Mouse (Mus musculus) lung, adult 2 months (tissue): Measurements from ENCODE around the gene Exoc8. TPM values are rescaled to one million over a fixed set of nuclear protein-coding genes. Genes with fewer than 3 reads are reported as not detected.
A peak's percentile ranks its signal among the peaks of the same experiment; 100 is the strongest.

Experiments used
- DNase-seq: peaks from one replicate; pipeline ENCODE4 v3.0.0; 2022
- H3K4me1 ChIP-seq: fragments of 200-500 bp; 2 replicates; pipeline ENCODE4 v1.6.1; 2011; ENCODE audit warnings: low read length; ENCODE audit not compliant: control insufficient read depth, insufficient read depth
- H3K4me3 ChIP-seq: fragments of 200-500 bp; replicated peaks from 2 replicates; pipeline ENCODE3; 2011; ENCODE audit warnings: low read depth, mild to moderate bottlenecking, control low read depth, low read length; ENCODE audit errors: extremely low read depth
- CTCF ChIP-seq: fragments of 200-500 bp; IDR thresholded peaks from 2 replicates; pipeline ENCODE4 v1.5.1; 2011; ENCODE audit warnings: mild to moderate bottlenecking, low read length, control low read depth; ENCODE audit not compliant: insufficient read depth
- POLR2A ChIP-seq: fragments of 200-500 bp; IDR thresholded peaks from 2 replicates; pipeline ENCODE4 v1.6.1; 2011; ENCODE audit warnings: low read depth, mild to moderate bottlenecking, control low read depth, low read length, borderline replicate concordance; ENCODE audit errors: extremely low read depth
- WGBS: fragments of 180-500 bp; shearing (Covaris S2); methylation state at CpG from one replicate; pipeline ENCODE4 v1.1.7; 2018; 5-methylcytosine and 5-hydroxymethylcytosine counted together
- polyA plus RNA-seq: library from polyadenylated mRNA; depleted of rRNA; stranded (reverse); fragments of >200 nt; gene quantifications from 2 replicates; pipeline ENCODE4 v1.2.3, GENCODE M21; 2012

Gene Exoc8
- polyA plus RNA-seq, 1 experiment, result 12.8 TPM

DNA sequence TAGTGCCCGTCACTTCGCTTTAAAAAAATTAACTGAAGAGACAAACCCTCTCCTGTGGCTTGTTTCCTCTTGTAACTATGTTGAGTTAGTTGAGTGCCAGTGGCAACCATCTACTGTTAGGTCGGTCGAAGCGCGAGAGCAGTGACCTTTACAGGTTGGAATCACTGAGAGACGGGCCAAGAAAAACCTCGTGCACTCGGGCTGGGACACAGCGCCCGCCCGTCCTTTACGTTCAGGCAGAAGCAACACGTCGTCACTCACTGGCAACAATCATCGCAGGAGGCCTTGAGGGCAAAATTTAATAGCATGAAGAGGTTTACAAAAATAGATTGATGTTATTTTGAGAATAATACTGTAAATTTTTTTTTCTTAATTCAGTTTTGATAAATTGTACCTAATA is 12.4 kb upstream of the Exoc8 start:
- no peak for TF ChIP-seq CTCF
- TF ChIP-seq POLR2A, result no peak
- DNase-seq, result no peak
- Histone ChIP-seq H3K4me3 (no peak overlapping the region), H3K4me1 (no peaks in the 10 kb centered on the region)
- WGBS, result 87% methylated on average over 16 of the region's 16 CpGs

DNA sequence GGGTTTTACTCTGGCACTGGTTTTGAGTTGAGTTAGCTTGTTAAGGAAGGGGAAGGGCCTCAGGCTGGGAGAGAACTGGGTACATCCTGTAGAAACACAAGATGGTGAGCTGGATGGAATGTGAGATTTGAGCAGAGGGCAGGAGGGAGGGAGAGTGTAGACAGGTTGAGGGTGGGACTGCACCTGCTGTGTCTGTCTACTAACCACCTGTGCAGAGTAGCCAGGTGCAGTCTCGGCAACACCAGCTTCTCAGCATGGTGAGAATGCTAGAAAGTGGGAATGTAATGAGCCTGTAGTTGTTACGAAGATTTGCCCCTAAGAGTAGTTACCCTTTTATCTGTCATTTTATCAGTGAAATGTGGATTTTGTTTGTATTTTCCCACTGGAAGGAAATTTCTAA is 8.0 kb upstream of the Exoc8 start:
- H3K4me1 ChIP-seq, result no peaks in the 10 kb centered on the region
- no peak overlapping the region for H3K4me3 ChIP-seq
- DNase-seq, result no peak
- TF ChIP-seq POLR2A (no peak), CTCF (no peak)
- 80% methylated on average over 2 of the region's 2 CpGs for WGBS

DNA sequence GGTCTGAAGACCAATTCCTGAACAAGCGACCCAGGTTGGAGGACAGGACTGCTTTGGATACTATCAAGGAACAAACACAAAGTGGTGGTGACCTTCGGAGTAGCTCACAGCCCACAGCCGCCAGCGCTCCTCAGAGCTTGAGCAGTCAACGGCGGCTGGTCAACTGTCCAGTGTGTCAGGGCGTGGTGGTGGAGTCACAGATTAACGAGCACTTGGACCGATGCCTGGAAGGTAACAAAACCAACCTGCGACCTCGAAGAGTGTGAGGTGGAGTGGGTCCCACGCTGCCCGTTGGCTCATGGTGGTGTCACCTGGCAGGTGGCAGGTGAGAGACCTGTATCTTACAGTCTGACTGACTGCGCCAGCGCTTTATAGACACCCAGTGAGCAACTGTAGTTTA is 5.7 kb upstream of the Exoc8 start:
- 88% methylated on average over 15 of the region's 15 CpGs for whole genome bisulfite sequencing
- Histone ChIP-seq H3K4me3 (no peak overlapping the region), H3K4me1 (peaks cover 6% of the 10 kb centered on the region)
- no peak for DNase-seq
- TF ChIP-seq POLR2A, result no peak
- TF ChIP-seq CTCF, result no peak

DNA sequence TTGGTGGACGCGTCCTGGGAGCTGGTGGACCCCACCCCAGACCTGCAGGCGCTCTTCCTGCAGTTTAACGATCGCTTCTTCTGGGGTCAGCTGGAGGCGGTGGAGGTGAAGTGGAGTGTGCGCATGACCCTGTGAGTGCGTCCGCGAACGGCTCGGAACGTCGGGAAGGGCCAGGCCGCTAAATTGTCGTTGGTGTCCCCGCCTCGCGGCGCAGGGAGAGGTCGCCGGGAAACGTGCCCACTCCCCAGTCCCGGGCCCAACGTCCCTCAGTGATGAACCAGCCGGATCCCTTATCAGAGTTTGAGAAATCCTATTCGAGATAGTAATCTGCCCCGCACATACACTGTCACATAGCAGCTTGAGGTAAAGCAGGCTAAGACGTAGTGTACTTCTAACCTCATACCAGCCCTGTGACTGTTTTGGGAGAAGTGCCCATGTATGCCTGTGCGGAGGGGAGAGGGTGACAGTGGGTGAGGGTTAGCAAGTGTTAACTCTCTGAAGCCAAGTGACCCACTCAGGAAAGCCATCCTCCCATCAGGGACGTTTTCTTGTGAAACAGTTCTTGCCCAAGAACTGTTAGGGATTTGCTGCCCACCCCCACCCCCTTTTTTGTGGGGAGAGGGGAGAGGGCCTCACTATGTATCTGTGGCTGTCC is 873 bp upstream of the Exoc8 start:
- peak overlapping the region; percentile 87 for H3K4me3 ChIP-seq
- WGBS, result 3% methylated on average over 31 of the region's 31 CpGs
- DNase-seq, result no peak
- peaks cover 13% of the 10 kb centered on the region for H3K4me1 ChIP-seq
- TF ChIP-seq POLR2A (no peak), CTCF (no peak)

DNA sequence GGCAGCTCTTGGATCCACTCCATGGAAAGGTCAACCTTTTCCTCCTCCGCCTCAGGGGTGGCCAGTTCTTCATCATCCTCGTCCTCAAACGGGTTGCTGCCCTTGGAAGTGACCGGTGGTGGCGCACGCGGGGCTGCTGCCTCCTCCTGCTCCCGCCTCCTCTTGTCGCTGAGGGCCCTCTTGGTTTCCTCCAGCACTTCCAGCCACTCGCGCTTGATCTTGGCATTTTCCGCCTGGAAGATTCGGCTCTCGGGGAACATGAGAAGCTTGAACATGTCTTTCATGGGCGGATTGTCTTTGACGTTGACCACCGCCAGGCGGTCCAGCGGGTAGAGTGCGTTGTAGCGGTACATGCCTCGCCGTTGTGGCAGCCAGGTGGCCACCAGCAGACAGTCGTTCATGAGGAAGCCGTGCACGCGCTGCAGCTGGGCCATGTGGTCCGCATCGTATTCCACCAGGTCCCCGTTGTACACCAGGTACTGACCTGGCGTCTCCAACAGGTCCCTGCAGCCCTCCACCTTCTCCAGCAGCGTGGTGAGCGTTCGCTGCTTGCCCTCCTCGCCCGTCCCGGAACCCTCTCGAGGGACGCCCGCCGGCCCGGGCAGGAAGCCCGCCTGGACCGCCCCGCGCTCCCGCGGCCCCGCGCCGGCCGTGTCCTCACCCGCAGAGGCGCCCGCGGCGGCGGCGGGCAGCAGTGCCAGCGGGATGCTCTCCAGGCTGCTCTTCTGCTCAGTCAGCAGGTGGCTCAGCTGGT is 696 bp downstream of the Exoc8 start:
- Histone ChIP-seq H3K4me1 (peaks cover 13% of the 10 kb centered on the region), H3K4me3 (peak overlapping the region; percentile 72)
- under 1% methylated on average over 43 of the region's 60 CpGs for WGBS
- DNase-seq, result peak; percentile 83
- TF ChIP-seq POLR2A (0 out of 2 replicates have a peak, but pooled peaks have one; percentile 22), CTCF (peak; percentile 57)

DNA sequence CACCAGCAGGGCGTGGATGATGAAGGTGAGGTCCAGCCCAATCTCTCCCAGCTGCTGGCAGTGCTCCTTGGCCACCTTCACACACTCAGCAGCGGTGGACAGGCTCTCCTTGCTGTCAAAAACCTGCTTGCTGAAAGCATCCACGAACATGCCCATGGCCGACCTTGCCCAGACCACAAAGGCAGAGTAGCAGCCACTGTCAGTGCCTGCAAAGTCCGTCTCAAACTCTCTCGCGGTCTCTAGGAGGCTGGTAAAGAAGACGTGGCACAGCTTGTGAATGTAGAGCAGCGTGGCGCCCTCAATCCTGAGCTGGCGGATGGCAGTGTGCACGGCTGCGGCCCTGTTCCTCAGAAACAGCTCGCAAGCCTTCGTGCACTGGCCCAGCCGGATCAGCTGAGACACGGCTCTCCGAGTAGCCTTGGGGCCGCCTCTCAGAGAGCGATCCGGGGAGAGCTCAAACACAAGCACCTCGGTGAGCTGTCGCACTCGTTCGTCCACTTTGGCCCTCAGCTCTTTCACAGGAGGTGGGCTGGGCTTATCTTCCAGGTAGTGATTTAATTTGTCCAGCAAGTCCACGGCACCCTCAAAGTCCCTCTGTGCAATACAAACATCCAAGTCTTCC is 1.4 kb downstream of the Exoc8 start:
- TF ChIP-seq POLR2A, result no peak
- TF ChIP-seq CTCF, result no peak
- peak overlapping the region; percentile 12 for H3K4me3 ChIP-seq
- WGBS, result 72% methylated on average over 26 of the region's 26 CpGs
- peaks cover 13% of the 10 kb centered on the region for H3K4me1 ChIP-seq
- no peak for DNase-seq

DNA sequence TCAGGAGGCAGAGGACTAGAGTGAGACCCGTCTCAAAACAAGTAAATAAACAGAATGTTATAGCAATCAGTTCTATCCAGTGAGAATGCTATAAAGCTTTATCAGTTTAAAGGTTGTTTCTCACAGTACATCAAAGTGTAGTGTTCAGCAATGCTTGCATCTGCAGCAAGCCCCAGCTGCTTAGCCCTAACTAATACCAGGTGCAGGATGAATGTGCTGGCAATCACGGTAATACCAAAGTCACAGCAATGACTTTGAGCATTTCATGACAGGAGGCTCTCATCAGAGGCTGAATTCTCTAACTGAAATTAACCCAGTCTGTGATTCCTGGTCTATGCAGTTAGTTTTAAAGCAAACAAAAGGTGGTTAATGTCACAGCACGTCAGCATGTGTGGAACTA is 4.9 kb downstream of the Exoc8 start:
- 60% methylated on average over 3 of the region's 3 CpGs for WGBS

DNA sequence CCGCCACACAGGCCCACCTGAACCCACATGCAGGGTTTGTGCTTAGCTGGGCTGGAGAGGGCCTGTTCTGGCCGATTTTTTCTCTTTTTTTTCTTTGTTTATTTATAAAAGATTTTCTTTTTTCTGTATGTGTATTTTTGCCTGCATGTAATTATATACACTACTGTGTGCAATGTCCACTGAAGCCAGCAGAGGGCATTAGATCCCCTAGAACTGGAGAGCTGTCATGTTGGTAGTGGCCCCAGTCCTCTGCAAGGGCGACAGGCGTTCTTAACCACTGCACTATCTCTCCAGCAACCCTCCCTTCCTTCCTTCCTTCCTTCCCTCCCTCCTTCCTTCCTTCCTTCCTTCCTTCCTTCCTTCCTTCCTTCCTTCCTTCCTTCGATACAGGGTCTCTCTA is 9.1 kb downstream of the Exoc8 start:
- no peaks in the 10 kb centered on the region for H3K4me1 ChIP-seq
- H3K4me3 ChIP-seq, result no peak overlapping the region
- no peak for DNase-seq
- 91% methylated on average over 5 of the region's 5 CpGs for WGBS
- no peak for TF ChIP-seq POLR2A
- TF ChIP-seq CTCF, result no peak

More for the DNA sequence above, 4.9 kb downstream of the Exoc8 start:
- Histone ChIP-seq H3K4me3 (no peak overlapping the region), H3K4me1 (peaks cover 7% of the 10 kb centered on the region)
- TF ChIP-seq POLR2A (no peak), CTCF (no peak)
- DNase-seq, result no peak

DNA sequence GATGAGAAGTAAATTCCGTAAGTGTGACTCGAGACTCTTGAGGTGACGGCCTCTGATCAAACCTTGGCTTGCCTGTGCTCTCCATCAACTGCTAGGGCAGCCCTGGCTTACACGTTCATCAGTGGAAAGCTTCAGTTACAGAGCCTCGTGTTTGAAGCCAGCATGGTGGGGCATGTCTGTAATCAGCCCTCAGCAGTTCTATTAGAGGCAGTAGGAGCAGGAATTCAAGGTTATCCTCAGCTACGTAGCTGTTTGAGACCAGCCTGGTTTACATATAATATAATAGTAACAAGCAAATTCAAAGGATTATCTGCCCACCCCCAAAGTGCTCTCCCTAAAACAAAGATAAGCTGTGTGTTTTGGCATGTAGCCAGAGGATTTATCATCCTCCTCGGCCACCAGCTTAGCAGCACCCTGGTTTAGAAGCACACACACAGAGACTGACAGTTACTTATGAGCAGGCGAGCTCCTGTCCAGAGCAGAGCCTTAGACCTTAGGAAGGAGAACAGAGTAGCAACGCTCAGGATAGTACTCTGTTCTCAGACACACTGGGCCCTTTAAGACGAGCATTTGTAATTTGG is 18.5 kb downstream of the Exoc8 start:
- TF ChIP-seq POLR2A (no peak), CTCF (no peak)
- WGBS, result 66% methylated on average over 10 of the region's 10 CpGs
- Histone ChIP-seq H3K4me3 (no peak overlapping the region), H3K4me1 (no peaks in the 10 kb centered on the region)
- DNase-seq, result no peak
